Mouse (Mus musculus) kidney, adult 10 weeks (tissue): ENCODE results near the gene Gabrb3. TPM values are rescaled to one million over a fixed set of nuclear protein-coding genes. Genes with fewer than 3 reads are reported as not detected.

Experiments used
- polyA plus RNA-seq: library from polyadenylated mRNA; stranded (reverse); fragments of 350-450 nt; fragmentation: Illumina TruSeq; extraction: RNeasy Lipid Tissue Mini Kit (QIAGEN cat#74804); gene quantifications from one replicate; pipeline ENCODE4 v1.2.3, GENCODE M21; 2014; ENCODE audit warnings: low read depth, low replicate concordance

The Gabrb3 gene
- 20.8 TPM for polyA plus RNA-seq

DNA sequence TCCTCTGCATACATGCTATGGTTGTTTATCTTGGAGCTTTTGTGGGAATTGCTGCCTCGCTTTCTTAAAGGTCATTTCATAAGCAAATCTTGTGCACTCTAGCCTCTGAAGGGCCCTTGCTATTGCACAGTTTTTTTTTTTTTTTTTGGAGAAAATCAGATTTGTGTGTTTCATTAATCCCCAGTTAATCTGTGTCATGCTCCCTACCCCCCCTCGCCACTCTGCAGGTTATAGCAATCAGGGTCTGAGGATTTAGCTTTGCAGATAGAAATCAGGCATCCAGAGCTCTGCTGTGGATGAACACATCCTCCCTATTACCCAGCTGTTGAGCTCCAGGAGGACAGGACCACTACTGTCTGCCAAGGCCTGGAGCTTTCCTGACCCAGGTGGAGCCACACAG is at the start of gene Gabrb3:
Gene Gabrb3, plus strand, starts transcription at position 301 of the 400 bp plus-strand sequence.

DNA sequence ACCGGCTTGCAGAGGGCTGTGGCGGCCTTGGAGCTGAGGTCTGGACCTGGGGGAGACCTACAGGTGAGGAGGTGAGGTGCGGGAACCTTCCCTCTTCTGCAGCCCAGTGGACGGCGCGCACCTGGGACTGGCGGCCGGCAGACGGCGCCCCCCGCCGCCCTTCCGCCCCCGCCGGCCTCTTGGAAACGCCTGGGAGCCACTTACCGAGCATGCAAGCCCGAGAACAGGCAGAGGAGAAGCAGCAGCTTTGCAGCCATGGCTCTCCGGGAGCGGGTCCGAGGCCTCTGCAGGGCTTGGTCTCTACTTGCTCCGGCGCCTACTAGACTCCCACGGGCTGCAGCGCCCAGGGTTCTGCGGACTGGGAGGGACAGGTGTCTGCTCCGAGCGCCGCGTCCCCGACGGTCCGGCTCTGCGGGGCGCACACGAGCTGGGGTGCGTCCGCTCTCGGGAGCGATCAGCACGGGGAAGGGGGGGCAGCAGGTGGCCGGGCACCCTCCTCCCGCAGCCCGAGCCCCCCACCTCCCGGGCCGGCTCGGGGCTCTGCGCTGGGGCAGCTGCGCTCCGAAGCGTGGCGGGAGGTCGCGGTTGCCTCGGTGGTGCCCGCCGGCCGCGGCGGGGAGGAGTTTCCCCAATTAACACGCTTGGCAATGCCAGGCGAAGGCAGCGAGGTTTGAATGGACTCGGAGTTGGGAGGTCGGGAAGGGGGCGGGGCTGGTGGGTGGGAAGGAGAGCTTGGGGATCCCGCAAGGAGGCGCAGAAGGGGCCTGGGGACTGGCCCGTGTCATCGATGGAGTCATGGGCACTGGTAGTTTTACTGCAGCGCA is 32.8 kb upstream of the Gabrb3 start, which contains the start of gene Gabrg3:
Gene Gabrg3, minus strand, starts transcription at position 672 of the 824 bp plus-strand sequence.

DNA sequence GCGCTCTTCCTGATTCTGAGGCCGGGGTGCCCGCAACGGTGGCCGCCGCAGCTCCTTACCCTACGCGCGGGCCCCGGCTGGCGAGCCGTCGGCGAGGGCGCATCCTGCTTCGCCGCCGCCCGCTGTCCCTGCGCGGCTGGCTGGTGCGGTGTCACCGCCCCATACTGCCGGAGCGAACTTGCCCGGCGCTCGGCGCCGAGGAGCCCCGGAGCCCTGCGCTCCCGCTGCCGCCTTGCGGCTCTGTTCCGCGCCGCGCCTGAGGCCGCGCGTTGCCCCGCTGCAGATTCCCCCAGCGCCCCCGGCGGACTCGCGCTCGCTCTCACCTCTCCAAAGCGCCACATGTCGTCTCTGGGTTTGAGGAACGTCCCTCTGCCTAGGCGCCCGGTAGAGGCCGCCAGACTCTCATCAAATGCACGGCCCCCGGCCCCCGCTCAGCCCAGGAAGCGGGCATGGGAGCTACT is 90.2 kb downstream of the Gabrb3 start, which contains the start of gene Gabra5:
Gene Gabra5, minus strand, starts transcription at position 379 of the 461 bp plus-strand sequence.

Other genes starting within 250 kb of the Gabrb3 start
- not detected for gene Gabrg3, start 32.5 kb upstream of the Gabrb3 start, polyA plus RNA-seq
- not detected for gene Gabra5, start 90.4 kb downstream of the Gabrb3 start, polyA plus RNA-seq